Mouse (Mus musculus): ENCODE data around the gene Cdk19.

Gene Cdk19

DNA sequence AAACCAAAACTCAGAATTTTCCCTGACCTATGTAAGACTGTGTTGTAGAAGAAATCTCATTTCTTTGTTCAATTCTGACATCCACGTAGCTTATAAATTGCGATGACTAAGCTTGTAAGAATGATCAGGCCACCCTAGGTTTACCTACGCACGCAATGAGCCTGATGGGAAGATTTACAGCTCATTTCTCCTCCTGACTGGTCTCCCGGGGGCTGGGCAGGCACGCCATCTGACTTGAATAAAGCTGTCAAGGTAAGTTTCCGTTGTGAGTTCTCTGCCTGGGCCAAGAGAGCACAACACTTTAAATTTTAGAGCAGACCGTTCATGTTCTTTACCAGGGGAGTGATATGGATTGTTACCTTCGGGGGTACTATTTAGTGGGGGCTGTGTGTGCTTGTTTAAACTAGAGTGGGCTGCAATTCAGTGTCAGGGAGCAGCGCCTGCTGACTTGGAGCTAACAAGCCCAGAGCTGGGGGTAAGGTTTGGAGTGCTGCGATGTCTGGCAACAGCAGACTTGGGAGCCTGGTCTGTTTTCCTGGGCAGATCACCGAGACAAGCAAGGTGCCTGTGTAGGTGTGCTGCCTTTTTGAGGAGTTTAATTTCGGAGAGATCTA is at the start of gene Cdk19:
Gene Cdk19 (plus strand): TSS at position 214 of the 614 bp plus-strand sequence.
- DNase-seq (ENCODE audit: low read depth): no peak

DNA sequence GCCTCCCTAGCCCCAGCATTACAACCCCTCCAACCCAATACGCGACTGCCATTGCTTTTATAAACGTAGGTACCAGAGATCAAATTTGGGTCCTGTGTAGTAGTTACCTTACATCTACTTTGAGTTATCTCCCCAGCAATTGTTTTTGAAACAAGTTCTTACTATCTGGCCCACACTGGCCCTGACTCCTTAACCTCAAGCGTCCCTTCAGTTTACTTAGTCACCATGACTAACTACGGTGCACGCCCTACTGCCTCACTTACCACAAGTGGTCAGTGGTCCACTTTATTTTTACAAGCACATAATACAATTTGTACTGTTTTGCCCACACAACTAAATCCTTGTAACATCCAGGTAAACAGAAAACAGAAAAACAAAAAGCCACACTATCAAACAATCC is 46.7 kb upstream of the Cdk19 start:
- no peak for DNase-seq (ENCODE audit: low read depth)

DNA sequence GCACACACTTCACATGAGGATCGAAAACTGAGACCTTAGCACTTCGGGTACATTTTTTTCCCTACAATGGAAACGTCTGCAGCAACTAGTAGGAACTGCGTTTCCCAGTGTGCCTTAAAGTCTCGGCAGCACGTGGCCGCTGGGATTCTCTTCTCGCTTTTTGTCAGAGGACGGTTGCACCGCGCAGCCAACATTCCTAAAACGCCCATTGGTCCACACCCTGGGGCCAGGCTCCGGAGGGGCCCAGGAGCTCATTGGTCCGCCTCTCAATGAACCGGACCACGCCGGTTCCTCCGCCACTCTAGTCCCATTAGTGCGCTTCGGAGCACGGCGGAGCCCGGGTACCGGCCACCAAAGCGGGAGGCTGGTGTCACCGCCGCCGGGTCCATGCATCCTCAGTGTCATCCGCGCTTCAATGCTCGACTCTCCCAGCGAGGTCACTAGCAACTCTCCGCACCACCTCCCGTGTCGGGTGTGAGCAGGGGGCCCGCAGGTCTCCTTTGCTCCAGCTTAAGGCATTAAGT is 38.7 kb upstream of the Cdk19 start:
- peak; percentile 59 for DNase-seq (ENCODE audit: low read depth)

DNA sequence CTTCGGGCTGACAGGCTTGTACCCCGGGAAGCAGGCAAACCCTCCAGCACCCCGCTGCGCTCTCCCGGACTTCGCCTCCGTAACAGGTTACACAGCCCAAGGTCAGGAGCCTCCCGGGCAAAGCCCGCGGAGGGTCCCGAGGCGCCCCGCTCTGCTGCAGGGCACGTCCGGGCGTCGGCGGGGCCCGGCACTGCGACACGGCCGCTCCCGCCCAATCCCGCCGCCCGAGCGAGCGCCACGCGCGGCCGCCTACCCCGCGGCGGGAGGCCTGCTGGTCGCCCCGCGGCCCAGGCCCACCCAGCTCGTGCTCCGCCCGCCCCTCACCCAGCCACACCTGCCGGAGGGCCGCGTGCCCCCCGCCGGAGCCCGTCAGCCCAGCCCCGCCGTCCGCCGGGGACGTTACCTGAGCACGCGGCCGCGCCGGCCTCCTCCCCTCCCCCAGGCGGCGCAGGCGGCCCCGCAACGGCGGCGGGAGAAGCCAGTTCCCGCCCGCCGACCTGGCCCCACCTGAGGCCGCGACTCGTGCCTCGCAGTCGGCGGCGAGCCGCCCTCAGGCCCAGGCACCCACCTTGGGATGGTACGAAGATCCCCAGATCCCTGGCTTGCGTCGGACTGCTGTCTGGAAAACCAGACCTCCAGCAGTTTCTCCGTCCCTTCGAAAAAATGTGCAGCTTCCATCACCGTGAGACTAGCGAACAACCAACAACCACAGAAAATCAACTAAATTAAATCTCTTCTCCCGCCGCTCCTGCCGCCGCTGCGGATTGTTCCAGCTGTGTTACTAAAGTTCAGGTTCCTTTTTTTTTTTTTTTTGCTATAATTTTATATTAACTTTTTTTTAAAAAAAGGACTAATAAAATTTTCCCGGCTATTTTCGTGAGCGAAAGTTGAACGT is 37.9 kb upstream of the Cdk19 start:
- DNase-seq (ENCODE audit: low read depth): peak; percentile 74

DNA sequence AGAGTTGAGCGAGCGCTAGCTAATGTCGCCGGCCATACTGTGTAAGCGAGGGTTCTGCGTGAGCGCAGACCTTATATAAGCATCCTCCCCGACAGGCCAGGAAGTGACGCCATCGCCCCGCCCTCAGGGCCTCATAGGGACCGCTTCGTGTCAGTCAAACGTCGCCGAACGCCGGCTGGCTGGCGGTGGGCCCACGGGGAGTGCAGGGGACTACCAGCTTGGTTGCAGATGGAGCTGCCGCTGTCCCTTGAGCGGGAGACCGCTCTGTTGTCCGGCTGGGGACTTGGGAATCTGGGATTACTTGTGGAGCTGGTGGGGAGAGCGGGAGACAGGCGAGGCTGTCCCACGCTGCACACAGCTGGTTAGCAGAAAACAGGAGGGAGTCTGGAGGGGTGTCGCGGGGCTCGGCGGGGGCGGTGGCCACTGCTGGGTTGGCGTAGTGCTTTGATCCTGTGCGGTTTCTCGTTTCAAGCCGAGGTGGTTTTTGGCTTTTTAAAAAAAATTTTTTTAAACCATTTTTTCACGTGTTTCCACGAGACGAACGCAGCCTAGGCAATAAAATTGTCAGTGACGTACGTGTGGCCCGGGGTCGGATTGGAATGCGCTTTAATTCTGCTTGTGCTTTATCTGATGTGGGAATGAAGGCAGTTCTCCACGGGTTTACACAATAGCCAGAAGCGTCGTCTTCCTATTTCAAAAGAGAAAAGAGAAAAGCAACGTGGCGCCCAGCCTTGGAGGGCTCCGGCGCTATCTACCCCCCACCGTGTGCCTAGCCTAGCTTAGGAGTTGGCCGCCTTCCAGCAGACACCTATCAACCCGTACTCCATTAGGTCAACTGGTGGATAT is 37.0 kb upstream of the Cdk19 start, which contains the start of gene Amd1:
Gene Amd1 (minus strand): TSS at position 47 of the 846 bp plus-strand sequence.
- peak; percentile 99 for DNase-seq (ENCODE audit: low read depth)

DNA sequence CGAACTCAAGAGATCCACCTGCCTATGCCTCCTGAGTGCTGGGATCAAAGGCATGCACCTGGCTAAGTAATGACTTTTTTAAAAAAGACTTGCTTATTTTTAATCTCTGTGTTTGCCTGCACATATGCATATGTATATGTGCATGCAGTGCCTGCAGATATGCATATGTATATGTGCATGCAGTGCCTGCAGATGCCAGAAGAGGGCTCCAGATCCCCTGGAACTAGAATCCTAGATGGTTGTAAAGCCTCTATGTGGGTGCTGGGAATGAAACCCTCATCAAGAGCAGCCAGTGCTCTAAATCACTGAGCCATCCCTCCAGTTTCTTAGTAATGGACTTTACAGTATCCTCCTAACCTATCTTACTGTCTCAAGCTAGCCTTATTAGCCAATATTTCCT is 33.4 kb upstream of the Cdk19 start:
- DNase-seq (ENCODE audit: low read depth): peak; percentile 28

DNA sequence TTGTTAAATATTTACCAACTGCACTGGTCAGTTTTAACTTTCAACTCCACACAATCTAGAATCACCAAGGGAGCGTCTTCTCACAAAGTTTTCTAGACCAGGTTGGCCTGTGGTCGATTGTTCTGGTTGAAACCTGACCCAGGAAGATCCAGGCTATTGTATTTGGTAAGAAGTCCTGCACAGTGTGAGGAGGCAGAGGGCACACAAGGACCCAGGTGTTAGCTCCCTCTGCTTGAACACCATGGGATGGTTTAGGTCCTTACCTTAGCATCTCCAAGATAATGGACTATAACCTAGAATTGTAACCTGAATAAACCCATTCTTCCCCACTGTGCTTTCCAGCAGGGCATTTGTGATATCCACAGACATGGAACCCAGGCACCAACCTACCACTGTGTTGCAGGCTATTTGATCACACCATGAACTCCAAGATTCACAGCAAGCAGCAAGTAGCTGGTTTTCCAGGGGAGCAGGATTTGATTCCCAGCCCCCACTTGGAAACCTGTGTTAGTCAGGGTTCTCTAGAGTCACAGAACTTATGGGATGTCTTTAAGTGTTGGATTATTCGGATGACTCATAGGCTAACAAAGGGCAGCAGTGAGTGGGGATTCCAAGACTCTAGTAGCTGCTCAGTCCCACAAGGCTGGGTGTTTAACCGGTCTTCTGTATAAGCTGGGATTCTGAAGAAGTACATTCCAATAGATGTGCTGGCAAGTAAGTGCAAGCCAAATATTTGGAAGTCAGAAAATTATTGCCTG is 31.4 kb upstream of the Cdk19 start:
- DNase-seq (ENCODE audit: low read depth): no peak

DNA sequence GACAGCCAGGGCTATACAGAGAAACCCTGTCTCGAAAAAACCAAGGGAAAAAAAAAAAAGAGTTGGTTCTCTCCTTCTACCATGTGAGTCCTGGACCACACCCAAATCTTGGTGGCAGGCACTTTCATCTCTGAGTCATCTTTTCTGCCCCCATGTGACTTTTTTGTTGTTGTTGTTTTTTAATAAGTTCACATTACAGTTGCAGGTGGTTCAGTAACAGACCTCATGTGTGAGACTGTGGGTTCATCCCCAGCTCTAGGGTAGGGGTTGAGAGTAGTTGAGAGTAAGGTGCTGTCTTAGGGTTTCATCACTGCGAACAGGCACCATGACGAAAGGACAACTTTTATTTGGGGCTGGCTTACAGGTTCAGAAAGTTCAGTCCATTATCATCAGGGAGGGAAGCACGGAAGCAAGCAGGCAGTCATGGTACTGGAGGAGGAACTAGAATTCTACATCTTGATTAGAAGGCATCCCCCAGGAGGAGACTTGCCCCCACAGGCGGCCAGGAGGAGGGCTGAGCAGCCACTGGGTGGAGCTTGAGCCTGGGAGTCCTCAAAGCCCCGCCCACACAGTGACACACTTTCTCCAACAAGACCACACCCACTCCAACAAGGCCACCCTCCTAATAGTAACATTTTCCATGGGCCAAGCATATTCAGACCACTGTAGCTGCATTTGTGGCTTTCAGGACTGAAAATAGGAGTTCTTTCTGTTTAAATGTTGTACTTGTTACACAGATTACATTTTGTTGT is 29.3 kb upstream of the Cdk19 start:
- peak; percentile 39 for DNase-seq (ENCODE audit: low read depth)

DNA sequence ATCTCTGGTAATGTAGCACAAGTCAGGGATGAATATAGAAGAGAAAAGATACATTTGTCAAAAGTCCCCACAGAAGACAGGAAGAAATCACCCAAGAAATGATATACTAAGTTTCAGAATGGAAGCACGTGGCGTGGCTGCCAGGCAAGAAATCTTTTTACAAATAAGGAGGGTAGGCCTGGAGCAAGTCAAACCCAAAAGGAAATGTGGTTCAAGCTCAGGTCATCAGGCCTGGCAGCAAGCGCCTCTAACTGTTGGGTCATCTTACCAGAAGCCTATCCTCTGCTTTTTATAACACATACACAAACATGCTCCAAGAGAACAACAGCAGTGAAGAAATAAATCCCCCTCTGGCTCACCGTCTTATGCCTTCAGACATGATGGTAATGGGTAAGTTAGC is 26.6 kb upstream of the Cdk19 start:
- DNase-seq (ENCODE audit: low read depth): no peak

DNA sequence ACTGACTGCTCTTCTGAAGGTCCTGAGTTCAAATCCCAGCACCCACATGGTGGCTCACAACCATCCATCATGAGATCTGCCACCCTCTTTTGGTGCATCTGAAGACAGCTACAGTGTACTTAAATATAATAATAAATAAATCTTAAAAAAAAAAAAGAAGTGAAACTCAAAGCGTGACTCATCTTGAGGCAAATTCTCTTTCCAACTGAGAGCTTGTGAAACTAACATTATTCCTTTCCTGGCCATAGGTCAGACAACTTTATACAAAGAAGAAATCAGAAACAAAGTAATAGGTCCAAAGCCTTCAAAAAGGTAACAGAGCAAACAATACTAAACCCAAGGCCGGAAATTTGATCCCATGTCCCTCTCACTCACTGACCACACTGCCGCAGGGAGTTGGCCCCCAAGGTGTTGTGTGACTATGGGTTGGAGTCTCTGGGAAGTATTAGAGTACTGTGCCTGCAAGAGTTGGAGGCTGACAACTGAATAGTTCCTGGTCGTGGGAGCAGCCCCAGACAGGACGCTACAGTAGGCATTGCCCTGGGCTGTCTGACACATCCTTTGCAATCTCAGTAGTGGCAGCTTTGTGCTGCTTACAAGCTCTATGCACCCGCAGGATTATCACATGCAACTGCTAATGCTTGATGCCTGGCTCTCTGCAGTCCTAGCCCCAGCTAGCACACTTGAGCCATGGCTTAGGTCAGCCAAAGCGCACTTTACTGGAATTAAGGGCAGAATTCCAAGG is 22.4 kb upstream of the Cdk19 start:
- DNase-seq (ENCODE audit: low read depth): no peak

DNA sequence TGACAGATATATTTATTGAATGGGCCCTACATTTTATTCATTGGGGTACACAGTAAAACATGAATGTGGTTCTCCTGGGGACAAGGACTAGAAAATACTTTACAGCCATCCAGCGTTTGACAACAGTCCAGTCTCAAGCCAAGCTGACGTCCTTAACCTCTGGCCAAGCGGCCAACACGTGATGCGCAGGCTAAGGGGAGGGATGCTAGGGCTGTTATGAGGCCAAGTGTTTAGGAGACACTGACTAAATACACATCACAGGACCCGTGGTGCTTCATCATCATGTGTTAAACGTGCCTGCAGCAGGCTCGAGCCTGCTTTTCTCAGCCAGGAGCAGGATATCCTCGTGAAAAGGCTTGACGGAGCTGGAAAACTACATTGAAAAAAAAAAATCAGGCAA is 19.1 kb upstream of the Cdk19 start:
- DNase-seq (ENCODE audit: low read depth): no peak

DNA sequence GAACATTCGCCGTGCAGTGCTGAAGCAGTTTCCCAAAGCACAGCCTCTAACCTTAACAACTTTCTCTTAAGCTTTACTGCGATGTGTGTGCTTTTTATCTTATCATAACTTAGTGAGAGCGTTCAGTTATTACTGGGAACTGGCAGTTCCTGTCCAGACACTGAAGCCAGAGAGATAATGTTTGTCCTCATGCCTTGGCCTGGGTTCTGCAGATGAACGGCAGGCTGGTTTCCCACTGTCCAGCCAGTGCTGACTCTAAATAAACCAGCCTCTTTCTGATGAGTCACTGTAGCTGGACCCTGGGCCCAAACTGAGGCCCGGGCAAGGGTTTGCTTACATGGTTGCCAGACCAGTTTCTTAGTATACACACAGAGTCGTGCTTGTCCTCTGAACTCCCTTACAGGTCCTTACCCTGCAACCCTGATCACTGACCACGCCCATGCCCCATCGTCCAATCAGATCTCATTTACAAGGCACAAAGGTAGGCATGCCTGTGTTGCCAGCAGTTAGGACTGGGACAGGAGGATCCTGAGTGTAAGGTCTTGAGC is 11.3 kb upstream of the Cdk19 start:
- no peak for DNase-seq (ENCODE audit: low read depth)

DNA sequence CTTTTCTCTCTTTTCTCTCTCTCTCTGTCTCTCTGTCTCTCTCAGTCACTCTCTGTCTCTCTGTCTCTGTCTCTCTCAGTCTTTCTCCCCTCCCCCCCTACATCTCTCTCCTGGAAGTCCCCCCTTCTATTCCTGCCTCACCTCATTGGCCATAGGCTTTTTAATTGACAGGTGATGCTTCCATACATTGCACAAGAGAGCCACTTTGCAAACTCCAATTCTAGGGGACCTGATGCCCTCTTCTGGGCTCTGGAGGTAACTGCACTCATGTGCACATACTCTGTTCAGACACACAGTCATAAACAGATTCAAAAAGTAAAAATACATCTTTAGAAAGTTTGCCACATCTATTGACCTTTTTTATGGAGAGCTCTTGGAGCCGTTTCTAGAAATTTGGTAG is 9.1 kb upstream of the Cdk19 start:
- DNase-seq (ENCODE audit: low read depth): no peak

DNA sequence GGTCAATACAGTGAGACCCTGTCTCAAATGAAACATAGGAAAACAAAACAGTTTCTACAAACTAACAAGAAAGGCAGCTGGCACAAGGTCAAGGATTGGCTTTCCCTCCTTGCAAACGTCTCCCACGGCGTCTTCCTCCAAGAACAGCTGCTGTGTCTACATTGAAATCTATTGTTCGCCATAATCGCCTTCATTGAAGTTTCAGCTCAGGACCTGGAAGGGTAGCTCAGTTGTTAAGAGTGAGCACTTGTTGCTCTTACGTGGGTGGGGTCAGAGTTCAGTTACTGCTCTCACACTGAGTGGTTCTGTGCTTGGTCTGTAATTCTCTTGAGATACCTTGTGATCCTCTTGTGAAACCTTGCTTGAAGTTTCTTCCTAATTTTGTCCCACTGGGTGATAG is 6.5 kb upstream of the Cdk19 start:
- DNase-seq (ENCODE audit: low read depth): no peak

DNA sequence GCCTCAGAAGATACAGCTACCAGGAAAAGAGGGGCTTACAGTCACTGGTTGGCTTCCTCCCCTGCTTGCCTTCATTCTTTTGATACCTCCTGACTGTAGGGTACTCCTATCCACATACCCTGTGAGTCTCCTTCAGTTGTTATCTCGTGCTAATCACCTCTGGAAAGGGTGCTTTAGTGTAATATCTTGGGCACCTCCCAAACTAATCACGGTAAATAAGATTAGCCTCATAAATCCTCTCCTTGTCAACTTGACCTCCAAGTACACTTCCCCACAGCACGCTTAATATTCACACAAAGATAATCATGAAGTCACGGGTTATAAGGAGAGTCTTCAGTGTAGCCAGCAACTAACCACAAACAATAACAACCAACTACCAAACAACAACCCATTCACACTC is 2.7 kb downstream of the Cdk19 start:
- DNase-seq (ENCODE audit: low read depth): no peak

DNA sequence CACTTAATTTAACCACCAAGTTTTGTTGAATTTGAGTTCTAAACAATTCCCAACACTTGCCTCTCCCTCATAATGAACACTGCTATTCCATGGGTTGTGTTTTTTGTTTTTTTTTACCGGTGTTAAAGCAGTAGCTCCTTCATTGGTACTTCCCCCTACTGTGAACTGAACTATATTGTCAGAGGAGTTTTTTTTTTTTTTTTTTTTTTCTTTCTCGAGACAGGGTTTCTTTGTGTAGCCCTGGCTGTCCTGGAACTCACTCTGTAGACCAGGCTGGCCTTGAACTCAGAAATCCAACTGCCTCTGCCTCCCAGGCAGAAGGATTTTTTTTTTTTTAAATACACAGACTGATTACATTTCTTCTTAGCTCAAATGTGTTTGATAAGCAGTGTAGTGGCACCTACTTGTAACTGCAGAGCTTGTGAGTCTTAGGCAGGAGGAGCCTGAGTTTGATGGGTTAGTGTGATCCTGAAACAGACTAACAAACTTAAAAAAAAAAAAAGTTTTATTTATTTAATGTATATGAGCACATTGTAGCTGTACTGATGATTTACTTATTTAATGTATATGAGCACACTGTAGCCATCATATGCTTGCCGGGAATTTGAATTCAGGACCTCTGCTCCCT is 7.5 kb downstream of the Cdk19 start:
- DNase-seq (ENCODE audit: low read depth): no peak

DNA sequence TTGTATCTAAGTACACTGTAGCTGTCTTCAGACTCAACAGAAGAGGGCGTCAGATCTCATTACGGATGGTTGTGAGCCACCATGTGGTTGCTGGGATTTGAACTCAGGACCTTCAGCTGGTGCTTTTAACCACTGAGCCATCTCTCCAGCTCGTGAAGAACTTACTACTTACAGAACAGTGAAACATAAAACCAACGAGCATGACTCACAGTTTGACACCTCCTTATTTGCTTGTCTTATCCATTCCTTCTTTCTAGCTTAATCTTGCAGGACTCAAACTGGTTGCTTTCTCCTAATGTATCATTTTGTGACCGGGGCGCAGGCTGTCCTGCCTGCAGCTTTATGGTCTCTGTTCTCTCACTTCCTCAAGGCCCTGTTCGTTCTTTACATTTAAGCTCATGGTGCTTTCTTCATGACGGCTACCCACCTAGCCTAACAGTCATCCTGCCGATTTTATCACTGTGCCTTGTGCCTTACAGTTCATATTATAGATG is 8.1 kb downstream of the Cdk19 start:
- DNase-seq (ENCODE audit: low read depth): peak; percentile 47

DNA sequence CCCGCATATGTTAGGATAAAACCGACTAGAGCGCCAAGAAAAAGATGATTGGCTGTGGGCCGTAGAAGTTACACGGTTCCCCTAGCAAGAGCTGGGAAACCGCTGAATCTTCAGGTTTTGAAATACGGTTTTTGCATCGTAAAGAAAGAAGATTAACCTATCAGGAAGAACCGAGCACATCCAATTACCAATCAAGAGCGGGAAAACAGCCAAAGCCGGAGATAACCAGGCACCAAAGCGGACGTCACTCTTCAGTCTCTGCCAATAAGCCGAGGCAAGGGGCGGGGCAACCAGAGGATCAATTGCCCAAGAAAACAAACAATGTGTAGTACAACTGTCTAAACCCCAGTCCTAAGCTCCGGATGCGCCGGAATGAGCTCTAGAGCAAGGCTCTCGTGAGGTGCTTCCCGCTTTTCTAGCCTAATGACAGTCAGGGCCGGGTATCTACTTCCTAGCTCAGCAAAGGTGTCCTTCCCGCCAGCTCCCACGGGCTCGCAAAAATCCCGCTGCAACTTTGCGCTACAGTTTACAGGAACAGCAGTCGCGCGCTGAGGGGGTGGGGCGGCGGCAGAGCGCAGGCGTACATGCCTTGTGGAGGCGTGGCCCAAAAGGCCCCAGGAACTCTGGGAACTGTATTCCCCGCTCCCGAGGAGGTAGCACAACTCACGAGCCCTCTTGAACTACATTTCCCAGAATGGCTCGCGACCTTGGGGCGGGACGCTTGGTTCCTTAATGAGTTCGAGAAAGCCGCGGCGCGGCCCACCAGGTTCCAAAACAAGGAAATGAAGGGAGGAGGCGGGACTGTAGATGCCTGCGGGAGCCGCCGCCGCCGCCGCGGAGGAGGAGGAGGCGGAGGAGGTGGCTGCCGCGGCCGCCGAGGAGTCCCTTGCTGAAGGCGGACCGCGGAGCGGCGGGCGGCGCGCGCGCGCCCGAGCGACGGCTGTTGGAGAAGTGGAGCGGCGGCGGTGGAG is 9.5 kb downstream of the Cdk19 start:
- DNase-seq (ENCODE audit: low read depth): peak; percentile 99
